Mouse (Mus musculus) urinary bladder, postnatal 10 days (tissue): ENCODE results near the gene Gm4779.
"Not testable (repeated sequence)": the region's sequence is repeated elsewhere in the genome, so short reads cannot be mapped to it uniquely, and the experiment has no call there.

Source experiments
- DNase-seq: peaks from one replicate; pipeline ENCODE4 v3.0.0; 2022; ENCODE audit warnings: low spot score

Gene Gm4779

DNA sequence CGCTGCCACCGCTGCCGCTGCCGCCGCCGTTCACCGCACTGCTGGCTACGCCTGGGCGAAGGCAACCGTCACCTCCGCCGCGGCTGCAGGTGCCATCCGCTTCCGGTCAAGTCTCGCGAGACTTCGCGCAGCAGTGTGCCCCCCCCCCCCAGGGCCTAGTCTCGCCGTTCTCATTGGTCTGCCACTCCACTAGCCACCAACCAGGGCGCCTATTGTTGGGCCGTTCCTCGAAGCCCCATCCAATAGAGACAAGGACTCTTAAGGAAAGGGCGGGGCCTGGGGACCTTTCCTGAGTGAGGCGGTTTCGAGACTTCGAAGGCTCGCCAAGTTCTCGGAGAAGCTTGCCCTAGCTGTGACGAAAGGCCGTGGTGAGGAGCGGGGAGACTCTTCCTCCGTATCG is at the start of gene Gm4779, which contains the start of gene 8030474K03Rik:
TSS of gene Gm4779 (minus strand) at position 82 of the 400 bp plus-strand sequence.
TSS of gene 8030474K03Rik (plus strand) at position 315 of the 400 bp plus-strand sequence.
- no peak for DNase-seq

DNA sequence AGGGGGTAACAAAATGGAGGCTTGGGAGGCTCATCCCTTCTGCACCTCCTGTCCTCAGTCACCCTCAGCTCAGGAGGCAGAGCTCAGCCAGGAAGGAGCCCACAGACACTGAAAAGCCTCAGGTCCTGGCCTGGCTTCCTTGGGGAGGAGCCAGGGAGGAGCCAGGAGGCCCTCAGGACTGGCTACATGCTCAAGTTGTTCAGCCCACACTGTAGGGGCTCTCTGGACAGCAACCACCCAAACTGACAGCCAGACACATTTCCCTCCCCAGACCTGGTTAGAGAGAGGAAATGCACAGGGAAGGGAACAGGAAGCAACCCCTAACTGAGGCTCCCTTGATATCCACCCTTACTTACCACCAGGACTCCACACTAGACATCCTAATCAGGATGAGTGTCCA is 25.8 kb upstream of the Gm4779 start:
- not testable (repeated sequence) for DNase-seq

DNA sequence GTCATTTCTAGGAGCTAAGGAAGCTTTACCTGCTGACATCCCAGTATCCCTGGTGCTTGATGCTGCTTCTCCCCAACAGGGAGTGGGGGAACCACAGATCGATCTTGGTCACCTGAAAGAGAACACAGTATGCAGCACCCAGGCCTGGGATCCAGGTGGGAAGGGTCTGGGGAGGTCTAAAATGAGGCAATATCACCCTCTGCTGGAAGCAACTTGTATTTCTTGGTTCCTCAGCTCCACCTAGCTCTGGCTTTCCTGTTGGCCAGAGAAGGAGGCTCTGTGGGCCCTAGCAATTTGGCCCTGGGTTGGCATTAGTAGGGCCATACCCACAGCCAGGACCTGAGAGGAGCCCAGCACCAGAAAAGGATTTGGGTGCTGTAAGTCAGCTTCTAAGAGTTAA is 24.9 kb upstream of the Gm4779 start:
- no peak for DNase-seq

DNA sequence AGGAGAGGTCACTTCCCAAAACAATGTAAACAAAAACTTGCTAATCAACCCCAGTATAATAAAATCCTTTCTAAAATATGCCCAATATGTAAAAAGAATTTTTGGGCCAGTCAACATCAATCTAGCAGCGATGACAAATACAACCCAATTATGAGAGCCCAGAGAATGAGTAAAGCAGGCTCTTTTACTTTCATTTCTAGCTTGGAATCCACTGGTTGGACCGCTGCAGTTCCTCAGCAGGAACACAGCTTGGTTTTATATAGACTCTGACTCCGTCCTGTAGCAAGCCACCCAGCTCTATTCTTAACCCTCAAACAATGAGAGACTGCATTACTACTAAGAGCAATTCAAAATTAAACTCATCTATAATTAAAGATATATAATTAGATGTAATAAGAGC is 17.5 kb upstream of the Gm4779 start:
- DNase-seq, result no peak

DNA sequence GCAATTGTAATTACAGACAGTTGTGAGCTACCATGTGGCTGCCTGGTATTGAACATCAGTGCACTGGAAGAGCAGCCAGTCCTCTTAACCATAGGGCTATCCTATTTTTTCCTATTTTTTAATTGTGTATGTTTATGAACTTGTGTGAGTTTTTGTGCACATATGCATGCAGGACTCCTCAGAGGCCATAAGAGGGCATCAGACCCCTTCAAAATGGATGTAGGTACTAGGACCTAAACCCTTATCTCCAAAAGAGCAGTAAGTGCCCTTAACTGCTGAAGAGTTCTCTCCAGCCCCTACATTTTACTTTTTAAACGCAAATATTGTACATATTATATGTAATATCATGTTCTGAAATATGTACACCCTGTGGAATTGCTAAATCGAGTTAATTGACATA is 11.3 kb upstream of the Gm4779 start:
- no peak for DNase-seq

DNA sequence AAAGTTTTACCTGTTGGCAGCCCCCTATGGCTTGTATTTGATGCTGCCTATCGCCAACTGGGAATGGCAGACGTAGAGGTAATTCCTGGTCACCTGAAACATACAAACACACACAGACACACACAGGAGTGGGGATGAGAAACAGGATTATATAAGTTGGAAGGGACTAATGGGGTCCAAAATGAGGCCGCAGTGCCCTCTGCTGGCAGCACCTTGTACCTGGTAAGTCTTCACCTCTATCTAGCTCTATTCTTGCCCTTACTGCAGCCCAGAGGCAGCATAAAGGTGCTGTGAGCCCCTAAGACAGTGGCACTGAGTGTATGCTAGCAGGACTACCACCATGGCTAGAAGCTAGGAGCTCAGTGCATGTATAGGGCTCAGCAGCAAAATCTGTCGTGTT is 2.7 kb downstream of the Gm4779 start:
- DNase-seq, result no peak

DNA sequence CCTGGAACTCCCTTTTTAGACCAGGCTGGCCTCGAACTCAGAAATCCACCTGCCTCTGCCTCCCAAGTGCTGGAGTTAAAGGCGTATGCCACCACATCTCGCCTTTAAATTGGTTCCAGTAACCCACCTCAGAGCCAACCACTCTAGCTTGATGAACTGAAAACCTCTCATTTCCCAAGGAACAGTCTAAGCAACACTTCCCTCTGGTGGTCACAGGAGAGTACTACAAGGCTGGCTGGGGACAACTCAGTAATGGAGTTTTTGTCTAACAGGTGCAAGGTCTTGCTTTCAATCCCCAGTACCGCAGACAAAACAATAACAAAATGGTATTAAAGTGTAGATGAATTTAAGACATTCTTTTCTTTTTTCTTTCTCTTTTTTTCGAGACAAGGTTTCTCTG is 22.2 kb downstream of the Gm4779 start:
- DNase-seq, result no peak

DNA sequence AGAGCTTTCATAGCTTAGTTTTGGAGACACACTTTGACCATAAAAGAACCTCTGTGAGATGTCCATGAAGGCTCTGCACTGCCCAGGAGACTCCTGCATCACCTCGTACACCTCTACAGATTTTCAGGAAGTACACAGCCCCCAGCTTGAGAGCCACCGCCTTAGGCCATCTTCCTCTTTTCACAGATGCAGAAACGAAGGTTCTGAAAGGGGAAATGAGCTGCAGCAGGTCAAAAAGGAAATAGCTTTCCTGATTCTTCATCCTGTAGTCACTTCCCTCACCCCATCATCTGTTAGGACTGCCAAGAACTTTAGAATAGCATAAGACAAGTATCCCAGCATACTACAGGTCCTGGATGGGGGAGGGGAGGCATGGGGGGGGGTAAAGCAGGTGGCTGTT is 23.9 kb downstream of the Gm4779 start:
- DNase-seq, result no peak

DNA sequence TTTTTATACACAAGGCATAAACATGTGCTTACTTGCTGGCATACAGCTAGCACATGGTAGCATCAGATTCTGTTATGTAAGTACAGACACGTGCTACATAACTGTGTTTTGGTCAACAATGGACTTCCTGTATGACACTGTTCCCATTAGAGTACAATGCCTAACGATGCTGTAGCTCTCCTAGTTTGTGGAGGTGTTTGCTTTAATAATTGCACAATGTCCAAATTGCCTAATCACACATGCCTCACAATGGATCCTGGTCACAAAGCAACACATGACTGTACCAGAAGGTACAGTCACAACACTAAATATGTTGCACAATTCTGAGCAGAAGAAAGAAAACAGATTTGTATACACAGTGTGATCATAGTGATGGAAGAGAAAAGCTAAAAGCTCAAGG is 24.7 kb downstream of the Gm4779 start:
- no peak for DNase-seq

DNA sequence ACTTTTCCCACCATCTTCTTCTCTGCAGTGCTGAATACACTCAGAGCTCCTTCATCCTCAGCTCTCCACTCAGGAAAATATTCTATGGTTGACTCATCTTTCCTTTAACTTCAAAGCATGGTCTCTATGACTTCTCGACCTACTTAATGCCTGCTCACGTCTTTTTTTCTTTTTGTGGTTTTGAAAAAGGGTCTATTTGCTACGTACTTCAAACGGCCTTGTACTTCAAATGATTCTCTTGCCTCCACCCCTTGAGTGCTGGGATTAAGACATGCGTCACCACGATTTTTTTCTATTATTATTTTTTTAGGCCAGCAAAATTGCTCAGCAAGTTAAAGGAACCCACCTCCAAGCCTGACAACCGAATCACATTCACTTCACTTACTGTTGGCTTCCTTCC is 26.9 kb downstream of the Gm4779 start:
- no peak for DNase-seq

DNA sequence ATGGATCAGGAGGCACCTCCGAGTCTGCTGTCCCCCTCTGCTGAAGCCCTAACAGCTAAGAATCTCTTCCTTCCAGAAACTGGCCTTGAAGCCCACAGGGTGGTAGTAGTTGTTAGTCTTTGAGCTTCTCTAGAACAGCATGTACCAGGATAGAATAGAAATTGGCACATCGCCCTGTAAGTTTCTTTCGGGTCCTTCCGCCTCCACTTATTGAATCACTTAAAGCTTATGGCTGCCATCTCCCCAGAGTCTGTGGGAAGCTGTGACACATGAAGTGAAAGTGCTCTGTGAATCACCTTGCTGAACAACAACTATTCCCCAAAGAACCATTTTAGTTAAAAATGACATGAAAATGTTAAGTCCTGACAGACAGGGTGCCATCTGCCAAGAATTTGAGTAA is 29.1 kb downstream of the Gm4779 start:
- no peak for DNase-seq

DNA sequence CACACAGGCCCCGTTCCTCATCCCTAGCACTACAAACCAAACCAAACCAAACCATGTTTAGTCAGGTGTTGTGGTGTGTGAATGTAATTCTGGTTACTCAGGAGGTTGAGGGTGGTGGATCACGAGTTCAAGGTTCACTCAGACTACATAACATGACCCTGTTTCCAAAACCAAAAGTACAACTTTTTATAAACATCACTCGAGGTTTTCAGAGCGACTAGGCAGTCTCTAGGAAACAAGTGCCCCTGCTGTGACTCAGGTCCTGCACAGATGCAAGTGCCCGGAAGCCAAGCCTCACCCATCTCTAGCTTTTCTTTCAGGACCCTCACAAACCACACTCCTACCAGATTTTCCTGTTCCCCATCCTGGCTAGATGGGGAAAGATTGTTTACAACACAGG is 29.6 kb downstream of the Gm4779 start:
- DNase-seq, result no peak

DNA sequence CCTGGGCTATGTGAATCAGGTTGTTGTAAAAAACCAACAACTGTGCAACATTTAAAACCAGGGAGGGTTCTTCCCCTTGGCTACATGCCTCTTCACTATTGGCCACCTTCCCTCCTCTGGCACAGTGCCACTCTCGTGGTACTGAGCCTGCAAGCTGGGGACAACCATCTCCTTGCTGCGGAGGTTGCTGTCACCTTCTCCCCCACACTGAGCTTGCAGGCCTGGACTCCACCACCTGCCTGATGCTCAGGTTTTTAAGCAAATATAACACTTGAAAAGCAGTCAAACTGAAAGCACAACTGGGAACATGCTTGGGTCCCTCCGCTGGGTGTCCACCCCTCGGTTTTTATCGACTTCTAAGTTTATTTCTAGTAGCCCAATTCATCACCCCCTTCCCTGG is 39.7 kb downstream of the Gm4779 start:
- no peak for DNase-seq

DNA sequence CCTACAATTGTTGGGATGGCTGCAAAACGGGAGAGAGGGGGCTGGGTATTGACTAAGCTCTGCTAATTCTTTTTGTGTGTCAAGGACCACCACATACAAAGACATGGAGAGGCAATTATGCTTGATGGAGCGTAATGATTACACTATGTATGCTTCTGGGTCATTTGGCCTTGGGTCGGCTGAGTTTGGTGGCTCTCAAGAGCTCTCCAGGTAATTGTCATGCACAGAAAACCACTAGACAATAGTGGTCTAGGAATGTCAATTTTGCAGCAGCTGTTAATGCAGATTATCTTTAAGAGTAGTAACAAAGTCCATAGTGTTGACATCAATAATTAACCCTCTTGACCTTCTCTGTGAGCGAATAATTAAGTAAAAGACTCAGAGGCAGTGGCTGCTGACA is 44.1 kb downstream of the Gm4779 start:
- DNase-seq, result no peak

DNA sequence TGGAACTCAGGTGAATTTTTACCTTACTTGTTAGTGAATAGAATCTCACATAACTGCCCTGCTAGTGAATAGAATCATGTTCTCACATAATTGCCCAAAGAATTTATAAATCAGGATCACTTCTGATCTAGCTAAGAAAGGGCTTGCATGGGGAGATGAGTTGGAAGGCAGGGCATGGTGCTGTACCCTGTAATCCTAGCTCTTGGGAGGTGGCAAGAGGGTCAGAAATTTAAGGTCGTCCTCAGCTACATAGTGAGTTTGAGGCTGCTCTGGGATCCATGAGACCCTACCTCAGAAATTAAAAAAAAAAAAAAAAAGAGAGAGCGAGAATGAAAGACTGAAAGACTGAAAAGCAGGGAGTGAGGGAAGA is 53.2 kb downstream of the Gm4779 start:
- no peak for DNase-seq

DNA sequence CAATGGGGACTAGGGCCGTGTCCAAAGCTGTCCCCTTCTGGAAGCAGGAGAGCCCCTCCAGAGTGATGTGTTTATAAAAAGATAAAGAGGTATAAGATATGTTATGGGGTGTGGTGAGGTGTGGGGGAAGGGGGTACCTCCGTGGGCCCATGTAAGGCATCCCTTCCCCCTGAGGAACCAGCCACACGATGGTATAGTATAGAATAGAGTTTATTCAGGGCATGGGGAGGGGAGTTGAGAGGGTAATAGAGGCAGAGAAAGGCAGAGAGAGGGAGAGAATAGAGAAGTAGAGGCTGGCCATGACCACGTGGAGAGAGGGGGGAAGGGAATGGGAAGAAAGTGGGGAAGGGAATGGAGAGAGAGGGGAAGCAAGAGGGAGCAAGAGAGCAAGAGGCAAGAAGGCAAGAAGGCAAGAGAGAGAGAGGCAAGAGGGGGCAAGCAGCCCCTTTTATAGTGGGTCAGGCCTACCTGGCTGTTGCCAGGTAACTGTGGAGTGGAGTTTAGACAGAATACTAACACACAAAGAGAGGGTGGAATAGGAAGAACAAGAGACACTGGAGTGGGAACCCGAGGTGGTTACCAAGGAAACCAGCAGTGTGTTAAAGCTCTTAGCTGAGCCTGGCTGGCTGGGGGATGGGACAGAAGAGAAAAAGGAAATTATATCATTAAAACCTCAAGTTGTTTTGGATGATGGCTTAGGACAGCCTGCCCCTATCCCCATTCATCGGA is 53.7 kb downstream of the Gm4779 start:
- DNase-seq, result no peak
